Mouse (Mus musculus) brain, embryonic 14.5 days (tissue): ENCODE measurements around the gene Cpne8.

Experiments
- CTCF ChIP-seq: fragments of 200-500 bp; IDR thresholded peaks from 2 replicates; pipeline ENCODE4 v1.5.1; 2012; ENCODE audit warnings: inconsistent platforms, mild to moderate bottlenecking, moderate library complexity, borderline replicate concordance; ENCODE audit not compliant: insufficient read depth, insufficient read length; ENCODE audit errors: extremely low read depth
- POLR2A ChIP-seq: fragments of 200-500 bp; IDR thresholded peaks from 2 replicates; pipeline ENCODE4 v1.6.1; 2012; ENCODE audit warnings: mild to moderate bottlenecking, inconsistent platforms, borderline replicate concordance; ENCODE audit not compliant: poor library complexity, insufficient read depth, insufficient read length, severe bottlenecking; ENCODE audit errors: extremely low read depth

- no peak for TF ChIP-seq CTCF
- TF ChIP-seq POLR2A: no peak
Observed at GRCm38 (mm10) chr15:90607181-90607580, 72.1 kb downstream of the Cpne8 start.
